Mouse (Mus musculus): Measurements from ENCODE around the gene Rabggta.

Rabggta gene

GRCm38 (mm10) chr14:55721700-55722437 lies at the start of gene Rabggta:
Rabggta (minus strand) TSS chr14:55722263.
- DNase-seq (ENCODE audit: low spot score), result peak; percentile 93

DNA sequence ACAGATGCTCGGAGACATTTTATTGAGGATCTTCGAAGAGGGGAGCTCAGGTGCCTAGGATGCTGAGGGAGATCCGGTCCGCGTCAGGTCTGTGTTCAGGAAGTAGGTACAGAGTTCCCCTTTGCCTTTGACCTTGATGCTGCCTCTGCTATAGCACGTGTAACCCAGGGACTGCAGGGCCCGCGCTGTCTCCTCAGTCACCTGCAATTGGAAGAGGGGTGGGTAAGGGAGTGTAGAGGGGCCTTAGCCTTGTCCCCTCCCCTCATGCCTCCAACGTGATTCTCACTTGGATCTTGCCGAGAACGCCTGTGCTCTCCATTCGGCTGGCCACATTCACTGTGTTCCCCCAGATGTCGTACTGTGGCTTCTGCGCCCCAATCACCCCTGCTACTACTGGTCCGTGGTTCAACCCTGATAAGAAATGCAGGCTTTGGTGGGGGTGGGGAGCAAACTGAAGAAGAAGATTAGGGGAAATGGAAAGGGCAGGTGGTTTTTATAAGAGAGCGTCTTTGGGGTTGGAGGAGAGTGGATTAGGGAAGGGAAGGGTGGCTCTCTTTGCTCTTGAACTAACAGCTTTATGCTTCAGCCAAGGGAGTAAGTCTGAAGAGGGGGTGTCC lies 47.1 kb upstream of the Rabggta start:
- DNase-seq (ENCODE audit: low spot score), result no peak

DNA sequence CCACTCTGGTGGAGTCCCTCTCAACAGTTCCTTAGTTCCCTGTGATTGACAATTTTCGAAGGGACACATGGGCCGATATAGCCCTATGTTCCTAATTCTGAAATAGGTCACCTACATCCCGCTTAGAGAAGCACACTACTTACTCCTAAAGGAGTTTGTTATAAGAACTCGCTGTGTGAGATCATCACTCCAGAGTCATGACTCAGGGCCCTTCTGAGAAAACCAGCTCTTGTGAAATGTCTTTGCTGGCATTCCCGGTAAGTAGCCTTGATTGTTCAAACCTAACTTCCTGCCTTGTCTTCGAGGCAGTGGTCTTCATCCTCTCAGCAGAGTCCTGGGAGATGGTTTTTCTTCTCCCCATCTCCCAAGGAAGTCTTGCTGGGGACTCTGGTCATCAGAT lies 46.5 kb upstream of the Rabggta start:
- no peak for DNase-seq (ENCODE audit: low spot score)

DNA sequence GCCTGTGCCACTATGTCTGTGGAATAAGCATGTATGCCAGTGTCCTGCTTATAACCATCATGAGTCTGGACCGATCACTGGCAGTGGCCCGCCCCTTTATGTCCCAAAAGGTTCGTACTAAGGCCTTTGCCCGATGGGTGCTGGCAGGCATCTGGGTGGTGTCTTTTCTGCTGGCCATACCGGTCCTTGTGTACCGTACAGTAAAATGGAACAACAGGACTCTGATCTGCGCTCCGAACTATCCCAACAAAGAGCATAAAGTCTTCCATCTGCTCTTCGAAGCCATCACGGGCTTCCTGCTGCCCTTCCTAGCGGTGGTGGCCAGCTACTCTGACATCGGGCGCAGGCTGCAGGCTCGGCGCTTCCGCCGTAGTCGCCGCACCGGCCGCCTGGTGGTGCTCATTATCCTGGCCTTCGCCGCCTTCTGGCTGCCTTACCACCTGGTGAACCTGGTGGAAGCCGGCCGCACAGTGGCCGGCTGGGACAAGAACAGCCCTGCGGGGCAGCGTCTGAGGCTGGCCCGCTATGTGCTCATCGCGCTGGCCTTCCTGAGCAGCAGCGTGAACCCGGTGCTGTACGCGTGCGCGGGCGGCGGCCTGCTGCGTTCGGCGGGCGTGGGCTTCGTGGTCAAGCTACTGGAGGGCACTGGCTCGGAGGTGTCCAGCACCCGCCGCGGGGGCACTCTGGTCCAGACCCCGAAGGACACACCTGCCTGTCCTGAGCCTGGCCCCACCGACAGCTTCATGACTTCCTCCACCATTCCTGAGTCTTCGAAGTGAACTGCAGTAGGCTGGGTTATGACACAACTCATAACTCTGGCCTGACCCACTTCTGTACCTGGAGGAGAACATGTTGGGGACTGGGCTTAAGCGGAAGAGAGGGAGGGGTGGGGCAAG lies 45.7 kb upstream of the Rabggta start:
- DNase-seq (ENCODE audit: low spot score), result peak; percentile 59

DNA sequence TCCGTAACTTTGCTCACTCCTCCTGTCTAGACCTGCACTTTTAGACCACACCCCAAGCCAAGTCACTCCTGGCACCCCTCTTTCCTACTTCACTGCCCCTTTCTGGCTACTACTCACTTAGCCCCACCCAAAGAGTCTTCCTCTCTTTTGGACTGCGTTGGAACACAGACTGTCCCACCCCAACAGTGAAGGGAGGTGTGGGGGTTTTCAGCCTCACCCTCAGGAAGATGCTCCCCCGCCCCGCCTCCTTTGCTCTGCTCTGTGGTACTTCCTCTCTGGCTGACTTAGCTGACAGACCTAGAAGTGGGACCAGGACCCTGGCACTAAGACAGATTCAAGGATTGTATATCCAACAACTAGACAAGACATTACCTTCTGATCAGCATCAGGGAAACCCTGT lies 43.6 kb upstream of the Rabggta start, which contains the start of gene Ltb4r1:
TSS of gene Ltb4r1 (plus strand) at position 267 of the 400 bp plus-strand sequence.
- DNase-seq (ENCODE audit: low spot score), result no peak

DNA sequence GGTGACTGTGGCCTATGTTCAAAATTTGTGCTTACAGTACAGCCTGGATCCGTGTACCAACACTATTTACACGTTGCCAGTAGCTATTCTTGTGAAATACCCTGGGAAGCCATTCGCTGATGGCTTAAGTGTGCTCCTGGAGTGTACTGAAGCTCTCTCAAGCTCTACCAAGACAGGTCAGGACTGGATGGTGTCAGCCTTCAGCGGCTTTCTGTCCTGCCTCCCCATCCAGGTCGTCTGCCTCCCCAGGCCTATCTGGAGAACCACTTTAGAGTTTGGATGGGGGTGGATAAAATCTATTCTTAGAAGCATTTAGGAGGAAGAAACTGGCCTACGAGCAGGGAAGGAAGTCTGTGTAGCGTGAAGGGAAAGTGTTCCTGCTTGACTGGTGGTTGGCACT lies 41.1 kb upstream of the Rabggta start:
- no peak for DNase-seq (ENCODE audit: low spot score)

DNA sequence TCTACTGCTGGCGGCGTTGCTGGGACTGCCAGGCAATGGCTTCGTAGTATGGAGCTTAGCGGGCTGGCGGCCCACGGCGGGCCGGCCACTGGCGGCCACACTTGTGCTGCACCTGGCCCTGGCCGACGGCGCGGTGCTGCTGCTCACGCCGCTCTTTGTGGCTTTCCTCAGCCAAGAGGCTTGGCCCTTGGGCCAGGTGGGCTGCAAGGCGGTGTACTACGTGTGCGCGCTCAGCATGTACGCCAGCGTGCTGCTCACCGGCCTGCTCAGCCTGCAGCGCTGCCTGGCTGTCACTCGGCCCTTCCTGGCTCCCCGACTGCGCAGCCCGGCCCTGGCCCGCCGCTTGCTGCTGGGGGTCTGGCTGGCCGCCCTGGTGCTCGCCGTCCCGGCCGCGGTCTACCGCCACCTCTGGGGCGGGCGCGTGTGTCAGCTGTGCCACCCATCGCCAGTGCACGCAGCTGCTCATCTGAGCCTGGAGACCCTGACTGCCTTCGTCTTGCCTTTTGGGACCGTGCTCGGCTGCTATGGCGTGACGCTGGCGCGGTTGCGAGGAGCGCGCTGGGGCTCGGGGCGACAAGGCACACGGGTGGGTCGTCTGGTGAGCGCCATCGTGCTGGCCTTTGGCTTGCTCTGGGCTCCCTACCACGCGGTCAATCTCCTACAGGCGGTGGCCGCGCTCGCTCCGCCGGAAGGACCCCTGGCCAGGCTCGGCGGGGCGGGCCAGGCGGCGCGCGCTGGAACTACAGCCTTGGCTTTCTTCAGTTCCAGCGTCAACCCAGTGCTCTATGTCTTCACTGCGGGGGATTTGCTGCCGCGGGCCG lies 40.1 kb upstream of the Rabggta start:
- peak; percentile 39 for DNase-seq (ENCODE audit: low spot score)

GRCm38 (mm10) chr14:55761163-55761562 lies 39.1 kb upstream of the Rabggta start, which contains the start of gene Ltb4r2:
Ltb4r2 (plus strand) TSS chr14:55761428.
- DNase-seq (ENCODE audit: low spot score), result no peak

DNA sequence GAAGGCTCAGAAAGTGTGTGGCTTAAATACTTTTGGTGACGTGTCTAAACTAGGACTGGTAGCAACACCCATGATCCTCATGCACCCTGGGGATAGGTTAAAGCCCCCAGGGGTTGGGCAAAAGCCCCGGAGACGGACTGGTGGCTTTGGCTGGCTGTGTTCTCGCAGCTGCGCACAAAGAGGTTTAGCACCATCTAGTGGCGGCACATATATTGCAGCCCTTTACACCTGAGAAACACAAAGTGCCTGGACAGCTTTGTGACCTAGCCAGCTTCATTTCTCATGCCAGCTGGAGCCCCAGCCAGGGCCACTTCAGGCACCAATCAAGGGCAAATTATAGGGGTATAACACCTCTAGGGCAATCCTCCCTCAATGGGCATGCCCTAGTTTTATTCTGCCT lies 38.1 kb upstream of the Rabggta start:
- peak; percentile 77 for DNase-seq (ENCODE audit: low spot score)

DNA sequence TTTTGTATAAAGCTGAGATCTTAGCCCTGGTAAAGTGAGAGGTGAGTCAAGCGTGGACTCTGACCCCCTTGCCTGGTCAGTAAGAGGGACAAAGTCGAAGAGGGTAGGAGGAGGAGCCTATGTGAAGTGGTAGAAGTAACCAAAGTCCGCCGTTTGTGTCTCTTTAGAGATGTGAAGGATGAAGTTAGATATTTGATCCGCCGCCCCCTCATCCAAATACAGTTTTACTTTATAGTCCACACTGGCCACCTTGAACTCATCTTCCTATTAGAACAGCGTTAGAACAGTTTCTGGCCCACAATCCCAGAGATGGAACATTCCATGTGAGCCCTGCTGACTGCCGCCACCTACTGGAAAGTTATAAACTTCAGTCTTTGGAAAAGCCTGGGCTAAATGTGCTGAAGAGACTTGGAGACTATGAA lies 36.3 kb upstream of the Rabggta start, which contains the start of gene Cideb:
TSS of gene Cideb (minus strand) at position 96 of the 422 bp plus-strand sequence.
- no peak for DNase-seq (ENCODE audit: low spot score)

DNA sequence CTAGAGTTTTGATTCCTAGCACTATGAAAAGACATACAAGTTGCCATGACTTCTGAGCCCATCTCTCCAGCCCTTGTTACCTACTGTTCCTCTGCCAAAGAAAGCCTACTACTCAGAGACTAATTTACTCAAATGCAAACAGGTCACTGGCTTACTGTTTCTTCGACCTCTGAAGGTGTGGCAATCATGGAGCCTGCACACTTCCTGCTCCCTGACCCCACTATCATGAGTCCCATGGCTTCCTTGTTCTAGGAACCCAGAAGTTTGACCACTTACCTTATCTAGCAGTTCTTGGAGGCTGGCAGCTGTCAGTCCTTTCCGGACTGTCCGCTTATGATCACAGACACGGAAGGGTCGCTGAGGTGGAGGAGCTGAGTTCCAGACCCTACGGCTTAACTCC lies 35.5 kb upstream of the Rabggta start:
- DNase-seq (ENCODE audit: low spot score), result no peak

GRCm38 (mm10) chr14:55747051-55747847 lies 25.2 kb upstream of the Rabggta start:
- DNase-seq (ENCODE audit: low spot score), result no peak

GRCm38 (mm10) chr14:55745861-55746237 lies 23.8 kb upstream of the Rabggta start:
- DNase-seq (ENCODE audit: low spot score), result no peak

- DNase-seq (ENCODE audit: low spot score), result peak; percentile 82
These were observed 23.3 kb upstream of the Rabggta start, which contains the start of the genes Dhrs1 and Nop9 for GRCm38 (mm10) chr14:55745180-55745860. Dhrs1 (minus strand) TSS chr14:55745690. Nop9 (plus strand) TSS chr14:55745693.

DNA sequence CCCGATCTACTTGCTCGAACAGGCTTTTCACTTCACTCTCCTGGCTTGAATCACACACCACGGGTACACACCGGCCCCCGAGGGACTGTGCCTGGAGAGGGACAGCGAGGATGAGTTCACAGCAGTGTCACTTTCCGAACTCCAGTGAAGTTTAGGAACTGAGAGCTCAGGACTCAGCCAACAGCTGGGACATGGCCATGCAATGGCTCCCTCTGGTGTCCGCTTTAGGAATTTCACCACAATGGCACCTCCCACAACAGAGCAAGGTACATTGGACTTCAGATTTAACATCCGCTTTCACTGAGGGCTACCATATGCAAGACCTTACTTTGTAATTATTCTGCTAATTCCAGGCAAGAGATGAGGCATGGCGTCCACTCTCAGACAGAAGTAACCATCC lies 21.6 kb upstream of the Rabggta start:
- peak; percentile 88 for DNase-seq (ENCODE audit: low spot score)

- no peak for DNase-seq (ENCODE audit: low spot score)
These were observed 15.1 kb upstream of the Rabggta start for GRCm38 (mm10) chr14:55737086-55737687.

- no peak for DNase-seq (ENCODE audit: low spot score)
These were observed 13.7 kb upstream of the Rabggta start for GRCm38 (mm10) chr14:55735758-55736157.

GRCm38 (mm10) chr14:55735334-55735733 lies 13.3 kb upstream of the Rabggta start:
- DNase-seq (ENCODE audit: low spot score), result no peak

DNA sequence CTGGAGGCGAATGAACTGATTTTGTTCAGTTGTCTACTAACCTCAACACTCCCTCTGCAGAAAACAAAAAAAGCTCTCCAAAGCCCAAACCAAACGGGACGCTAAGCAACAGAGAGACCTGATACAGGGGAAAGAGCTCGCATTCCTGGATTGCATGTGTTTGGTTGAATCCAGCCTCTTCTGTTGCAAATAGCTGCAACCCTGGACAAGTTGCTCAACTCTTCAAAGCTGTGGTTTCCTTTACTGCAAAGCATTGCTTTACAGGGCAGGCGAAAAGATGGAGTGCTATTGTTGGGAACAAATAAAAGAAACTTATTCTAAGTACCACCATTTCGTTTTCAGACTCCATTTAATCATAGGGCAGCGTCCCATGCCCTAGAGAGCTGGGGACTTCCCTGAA lies 12.8 kb upstream of the Rabggta start:
- no peak for DNase-seq (ENCODE audit: low spot score)

DNA sequence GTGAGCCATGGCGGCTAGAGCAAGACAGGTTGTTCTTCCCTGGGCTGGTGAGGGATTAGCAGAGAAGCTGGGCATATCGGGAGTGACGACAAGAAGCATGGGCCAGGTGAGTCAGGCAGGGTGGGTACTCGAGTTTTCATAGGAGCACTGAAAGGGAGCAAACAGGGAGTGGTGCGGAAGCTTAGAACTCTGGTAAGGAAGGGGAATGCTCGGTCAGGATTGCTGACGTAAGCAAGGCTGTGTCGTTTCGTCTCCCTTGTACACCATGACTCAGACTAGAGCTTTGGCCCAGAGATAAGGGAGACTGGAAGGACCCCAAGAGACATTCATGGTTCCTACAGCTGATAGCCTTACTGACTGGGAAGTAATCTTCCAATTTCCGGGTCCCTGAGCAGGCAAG lies 11.8 kb upstream of the Rabggta start:
- no peak for DNase-seq (ENCODE audit: low spot score)

Measured in urinary bladder, postnatal 25 days (tissue).